Mouse (Mus musculus): ENCODE measurements around the gene Tgfbr2.

- no peak for TF ChIP-seq KAT2A (conservative IDR thresholded peaks at IDR 0.05; ENCODE audit: low read depth, low read length)
- TF ChIP-seq MEF2A (IDR thresholded peaks at IDR 0.05; ENCODE audit: extremely low read depth, insufficient replicate concordance, low read depth, low read length, poor library complexity, severe bottlenecking) = no peak
- no peak for TF ChIP-seq POLR2A (IDR thresholded peaks at IDR 0.05; ENCODE audit: control insufficient read depth in 1 of 2, insufficient read depth in 1 of 2, low read depth in 1 of 2, low read length in 2 of 2, poor library complexity in 1 of 2)
- no peak for TF ChIP-seq TAL1 (IDR thresholded peaks at IDR 0.05; ENCODE audit: low read length)
- TF ChIP-seq CTCF (IDR thresholded peaks at IDR 0.05 in 2 of 3, conservative IDR thresholded peaks at IDR 0.05 in 1 of 3; ENCODE audit: control insufficient read depth in 1 of 3, insufficient read depth in 1 of 3, low read depth in 2 of 3, low read length in 3 of 3, poor library complexity in 1 of 3, severe bottlenecking in 1 of 3) = no peak
- no peak for TF ChIP-seq ZMIZ1 (IDR thresholded peaks at IDR 0.05; ENCODE audit: low read depth, low read length)
- TF ChIP-seq POLR2AphosphoS2 (IDR thresholded peaks at IDR 0.05; ENCODE audit: low read length) = no peak
- TF ChIP-seq BHLHE40 (IDR thresholded peaks at IDR 0.05; ENCODE audit: borderline replicate concordance, low read depth, low read length) = no peak
- no peak for TF ChIP-seq EP300 (IDR thresholded peaks at IDR 0.05; ENCODE audit: low read depth in 1 of 2, low read length in 2 of 2)
Measured at GRCm38 (mm10) chr9:116197491-116198170, 22.5 kb upstream of the Tgfbr2 start.
